ENCODE assay signal across 8 mouse cellular contexts in the genomic region with DNA sequence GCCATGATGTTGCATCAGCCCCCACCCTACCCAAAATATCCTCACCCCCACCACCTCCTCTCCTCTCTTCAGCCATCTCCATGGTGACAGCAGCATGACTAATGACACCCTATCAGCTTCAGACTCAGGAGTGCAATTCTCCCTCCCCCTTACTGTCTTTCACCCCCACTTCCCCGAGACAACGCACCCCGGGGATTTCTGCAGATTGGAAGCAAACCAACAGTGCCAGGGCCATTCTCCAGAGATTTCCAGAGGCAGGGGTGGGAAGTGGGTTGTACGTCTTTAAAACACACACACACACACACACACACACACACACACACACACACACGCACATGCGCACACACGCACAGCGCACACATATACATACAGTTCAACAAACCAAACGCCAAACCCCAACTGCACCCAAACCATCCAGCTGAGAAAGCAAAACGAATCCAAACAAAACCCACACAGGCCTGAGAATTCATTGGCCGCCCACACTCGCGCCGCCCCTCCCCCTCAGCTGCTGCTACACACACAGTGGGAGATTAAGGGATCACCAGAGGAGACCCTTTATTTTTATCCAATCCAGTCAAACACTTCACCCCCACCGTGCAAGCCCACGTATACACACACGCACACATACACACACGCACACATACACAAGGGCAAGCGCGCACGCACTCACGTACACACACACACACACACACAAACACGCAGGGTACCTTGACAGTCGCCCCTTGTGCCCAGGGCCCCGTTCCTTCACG. TPM values are rescaled to one million over a fixed set of nuclear protein-coding genes. Genes with fewer than 3 reads are reported as not detected.
DNase-seq lines count a peak whose midpoint lies in the region; ATAC-seq lines count a peak whose summit lies in the region.

No protein-coding gene starts in this region.

- ATAC-seq in cerebellum, adult (ENCODE audit: insufficient number of reproducible peaks, low FRiP score, low TSS enrichment) = no peak
- peak; percentile 40 for ATAC-seq in hindbrain, embryonic 15.5 days (ENCODE audit: low FRiP score, low read depth)
- ATAC-seq in stomach, embryonic 14.5 days (ENCODE audit: insufficient number of reproducible peaks, insufficient read depth, low FRiP score, low read depth) = peak; percentile 70

- H3K9me3 ChIP-seq in hindbrain, embryonic 15.5 days = no peaks in the 10 kb centered on the region
- no peaks in the 10 kb centered on the region for H3K9me3 ChIP-seq in stomach, embryonic 14.5 days (ENCODE audit: control insufficient read depth, low read depth, low read length)

- peak overlapping the region; percentile 74 for H3K4me3 ChIP-seq in hindbrain, embryonic 15.5 days
- H3K4me3 ChIP-seq in macrophage (ENCODE audit: inconsistent target) = peak overlapping the region; percentile 41
- H3K4me3 ChIP-seq in stomach, embryonic 14.5 days (ENCODE audit: low read depth, low read length) = peak overlapping the region; percentile 69

- H3K4me1 ChIP-seq in hindbrain, embryonic 15.5 days (replicated peaks) = peaks cover 88% of the 10 kb centered on the region
- peaks cover 67% of the 10 kb centered on the region for H3K4me1 ChIP-seq in stomach, embryonic 14.5 days (ENCODE audit: control insufficient read depth, insufficient read depth, low read length)

- H3K36me3 ChIP-seq in hindbrain, embryonic 15.5 days = no peaks in the 10 kb centered on the region
- H3K36me3 ChIP-seq in macrophage (ENCODE audit: inconsistent target) = peaks cover 25% of the 10 kb centered on the region
- peaks cover 15% of the 10 kb centered on the region; the same call in 1 of the 2 replicates for H3K36me3 ChIP-seq in stomach, embryonic 14.5 days (ENCODE audit: control insufficient read depth, insufficient read depth, low read length)

- peak; percentile 72 for DNase-seq in cerebellum, adult 11 months
- peak; percentile 78 to 86 for DNase-seq in cerebellum, postnatal 25 days
- peak; percentile 68 to 72 for DNase-seq in frontal cortex, postnatal 25 days (ENCODE audit: low spot score in 2 of 2)
- peak; percentile 73 to 83 for DNase-seq in left cerebral cortex, adult 18-20 months (ENCODE audit: low spot score in 2 of 2)

- H3K79me2 ChIP-seq in macrophage (ENCODE audit: inconsistent target) = peaks cover 98% of the 10 kb centered on the region

- peak overlapping the region; percentile 85 for H3K9ac ChIP-seq in hindbrain, embryonic 15.5 days
- peak overlapping the region; percentile 84 for H3K9ac ChIP-seq in stomach, embryonic 14.5 days (replicated peaks; ENCODE audit: low read depth, low read length)

- H3K4me2 ChIP-seq in hindbrain, embryonic 15.5 days = peak overlapping the region; percentile 74
- H3K4me2 ChIP-seq in stomach, embryonic 14.5 days (replicated peaks; ENCODE audit: low read depth, low read length) = peak overlapping the region; percentile 80

- WGBS in hindbrain, embryonic 15.5 days = 1% methylated on average over 26 of the region's 26 CpGs
- WGBS in macrophage (ENCODE audit: missing documents) = 30% methylated on average over 15 of the region's 26 CpGs
- WGBS in stomach, embryonic 14.5 days = 2% methylated on average over 25 of the region's 26 CpGs

- peak overlapping the region; percentile 96 for H3K27ac ChIP-seq in hindbrain, embryonic 15.5 days (replicated peaks)
- H3K27ac ChIP-seq in macrophage = peak overlapping the region; percentile 42
- H3K27ac ChIP-seq in stomach, embryonic 14.5 days (ENCODE audit: low read length) = peak overlapping the region; percentile 91

- H3K27me3 ChIP-seq in hindbrain, embryonic 15.5 days = no peaks in the 10 kb centered on the region
- H3K27me3 ChIP-seq in stomach, embryonic 14.5 days (ENCODE audit: control insufficient read depth, insufficient read depth, low read length) = no peaks in the 10 kb centered on the region

RNA-seq across cellular contexts. Expression of a gene that starts 18.2 kb away (rescaled TPM):
- polyA plus RNA-seq in hindbrain, embryonic 15.5 days (2015; fragmentation: Nextera tagmentation; extraction: Ambion mirVana) = 57.7 and 70.9 TPM in 2 replicates
- 10 to 100 TPM; 60.8 to 75.9 TPM for total RNA-seq in left cerebral cortex, adult 18-20 months (2021)
- 100 to 1,000 TPM; 104 to 576 (median 356) TPM for total RNA-seq in macrophage (2018; cell fraction: chromatin; rRNA removed)
- total RNA-seq in macrophage (2018; cell fraction: cytosol; rRNA removed) = 10 to 100 TPM; 15.7 to 66.9 (median 36.1) TPM
- total RNA-seq in macrophage (2018; cell fraction: nucleus; rRNA removed) = 100 to 1,000 TPM in 20 of 26 experiments, 10 to 100 TPM in 6; 62.0 to 363 (median 169) TPM
- 13.9 to 21.1 TPM (median 19.1 TPM) in 3 replicates for polyA plus RNA-seq in macrophage (2018)
- polyA plus RNA-seq in stomach, embryonic 14.5 days (2014; fragmentation: Nextera tagmentation; extraction: Ambion mirVana) = 43.7 and 49.2 TPM in 2 replicates

Comparison
In these comparisons a context has a peak if more than half of its experiments do, and no peak if none do; other contexts are left out.
1. H3K27ac ChIP-seq: peak in every context shown above with its lines; median percentile 96 in hindbrain, embryonic 15.5 days; 91 in stomach, embryonic 14.5 days; 42 in macrophage.